Mouse (Mus musculus) cortical plate, adult 2 months (tissue): ENCODE results near the gene Vrk3.

Experiments
- CTCF ChIP-seq: fragments of 200-500 bp; IDR thresholded peaks from 2 replicates; pipeline ENCODE4 v1.5.1; 2011; ENCODE audit warnings: mild to moderate bottlenecking, control low read depth, low read length; ENCODE audit not compliant: insufficient read depth; ENCODE audit errors: extremely low read depth
- POLR2A ChIP-seq: fragments of 200-500 bp; IDR thresholded peaks from 2 replicates; pipeline ENCODE4 v1.6.1; 2011; ENCODE audit warnings: mild to moderate bottlenecking, low read length, control low read depth; ENCODE audit not compliant: insufficient read depth; ENCODE audit errors: extremely low read depth

- TF ChIP-seq POLR2A (no peak), CTCF (peak; percentile 45)
Measured at GRCm38 (mm10) chr7:44818164-44818563, 70.0 kb downstream of the Vrk3 start.
